Mouse (Mus musculus) embryonic fibroblast, embryonic 13.5 days (primary cell): Measurements from ENCODE around the gene Bysl.

ENCODE experiments used
- CTCF ChIP-seq: IDR thresholded peaks from 2 replicates; pipeline ENCODE4 v1.5.1; 2011; ENCODE audit warnings: mild to moderate bottlenecking, control low read depth, low read length, moderate library complexity, borderline replicate concordance; ENCODE audit not compliant: insufficient read depth
- POLR2A ChIP-seq: IDR thresholded peaks from 2 replicates; pipeline ENCODE4 v1.6.1; 2011; ENCODE audit warnings: low read depth, mild to moderate bottlenecking, control low read depth, low read length, moderate library complexity

- TF ChIP-seq CTCF (no peak), POLR2A (no peak)
Observed at GRCm38 (mm10) chr17:47552994-47553393, 58.3 kb downstream of the Bysl start.
